Mouse (Mus musculus): ENCODE data around the gene Adamtsl4. TPM values are rescaled to one million over a fixed set of nuclear protein-coding genes. Genes with fewer than 3 reads are reported as not detected.

The Adamtsl4 gene
- polyA plus RNA-seq, 1 experiment from 2014 or later = 0.74 TPM

DNA sequence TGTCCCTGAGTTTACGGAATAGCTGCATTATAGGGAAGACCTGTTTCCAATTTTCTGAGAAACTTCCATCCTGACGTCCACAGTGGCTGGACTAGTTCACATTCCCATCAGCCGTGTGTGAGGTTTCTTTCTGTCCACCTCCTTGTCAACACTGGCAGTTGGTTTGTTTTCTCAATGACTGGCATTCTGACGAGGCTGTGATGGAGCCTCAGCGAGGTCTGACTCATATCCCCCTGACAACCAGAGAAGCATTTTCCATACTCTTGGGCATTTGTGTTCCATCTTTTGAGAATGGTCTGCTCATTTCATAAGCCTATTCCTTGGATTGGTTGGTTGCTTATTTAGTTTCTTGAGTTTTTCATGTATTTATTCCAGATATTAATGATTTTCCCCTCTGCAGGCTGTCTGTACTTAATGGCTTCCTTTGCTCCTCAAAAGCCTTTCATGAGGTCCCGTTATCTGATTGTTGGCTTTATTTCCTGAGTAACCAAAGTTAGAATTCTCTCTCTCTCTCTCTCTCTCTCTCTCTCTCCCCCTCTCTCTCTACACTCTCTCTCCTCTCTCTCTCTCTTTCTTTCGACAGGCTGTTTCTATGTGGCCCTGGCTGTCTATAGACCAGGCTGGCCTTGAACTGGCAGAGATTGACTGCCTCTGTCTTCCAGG is 39.1 kb upstream of the Adamtsl4 start:
- no peak for ATAC-seq (ENCODE audit: low read depth)
- WGBS (ENCODE audit: insufficient replicate concordance) = 48% methylated on average over 7 of the region's 7 CpGs

DNA sequence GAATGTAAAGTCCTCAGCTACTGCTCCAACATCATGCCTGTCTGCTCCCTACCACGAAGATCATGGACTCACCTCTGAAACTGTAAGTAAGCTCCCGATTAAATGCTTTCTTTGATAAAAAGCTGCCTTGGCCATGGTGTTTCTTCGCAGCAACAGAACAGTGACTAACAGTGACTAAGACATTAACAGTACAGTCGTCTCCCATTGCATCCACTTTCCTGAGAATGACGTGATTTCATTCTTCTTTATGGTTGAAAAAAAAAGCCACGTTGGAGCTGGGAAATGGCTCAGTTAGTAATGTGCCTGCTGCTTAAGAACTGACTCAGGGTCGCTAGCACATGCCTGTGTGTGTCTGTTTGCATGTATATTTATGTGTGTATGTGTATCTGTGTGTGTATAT is 38.1 kb upstream of the Adamtsl4 start:
- Histone ChIP-seq H3K4me3 (ENCODE audit: low read depth, low read length) (no peak overlapping the region), H3K27me3 (ENCODE audit: control insufficient read depth, insufficient read depth, low read depth, low read length) (no peaks in the 10 kb centered on the region), H3K4me2 (ENCODE audit: low read depth, low read length) (no peak overlapping the region), H3K9ac (ENCODE audit: low read depth, low read length) (no peak overlapping the region), H3K36me3 (ENCODE audit: control insufficient read depth, insufficient read depth) (no peaks in the 10 kb centered on the region), H3K9me3 (replicated peaks; ENCODE audit: control insufficient read depth, low read length) (no peaks in the 10 kb centered on the region), H3K27ac (ENCODE audit: low read length) (no peak overlapping the region), H3K4me1 (ENCODE audit: control insufficient read depth, low read depth, low read length) (no peaks in the 10 kb centered on the region)
- 68% methylated on average over 7 of the region's 7 CpGs for WGBS (ENCODE audit: insufficient replicate concordance)
- no peak for ATAC-seq (ENCODE audit: low read depth)

More for the DNA sequence above, 39.1 kb upstream of the Adamtsl4 start:
- H3K9me3 ChIP-seq (replicated peaks; ENCODE audit: control insufficient read depth, low read length) = no peaks in the 10 kb centered on the region
- H3K36me3 ChIP-seq (ENCODE audit: control insufficient read depth, insufficient read depth) = no peaks in the 10 kb centered on the region
- H3K27ac ChIP-seq (ENCODE audit: low read length) = no peak overlapping the region
- no peak overlapping the region for H3K4me2 ChIP-seq (ENCODE audit: low read depth, low read length)
- no peaks in the 10 kb centered on the region for H3K4me1 ChIP-seq (ENCODE audit: control insufficient read depth, low read depth, low read length)
- no peak overlapping the region for H3K9ac ChIP-seq (ENCODE audit: low read depth, low read length)
- H3K4me3 ChIP-seq (ENCODE audit: low read depth, low read length) = no peak overlapping the region
- H3K27me3 ChIP-seq (ENCODE audit: control insufficient read depth, insufficient read depth, low read depth, low read length) = no peaks in the 10 kb centered on the region

DNA sequence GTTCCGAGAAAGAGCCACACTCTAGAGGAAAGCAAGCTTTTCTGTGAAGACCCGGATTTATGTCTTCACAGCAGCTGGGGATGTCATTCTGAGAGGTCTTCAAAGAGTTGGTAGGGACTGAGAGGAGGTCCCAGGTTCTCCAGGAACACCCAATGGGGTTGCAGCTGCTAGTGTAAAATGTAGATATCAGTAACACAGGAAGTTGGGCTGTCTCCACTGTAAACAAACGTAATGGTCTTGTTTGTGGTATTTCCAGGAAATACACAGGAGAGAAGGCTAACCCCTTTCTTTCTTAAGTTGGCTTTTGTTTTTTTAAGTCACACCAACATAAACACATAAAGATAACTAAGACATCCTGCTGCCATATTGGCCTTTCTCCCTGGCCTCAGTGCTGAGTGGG is 34.7 kb upstream of the Adamtsl4 start:
- 44% methylated on average over 3 of the region's 3 CpGs for WGBS (ENCODE audit: insufficient replicate concordance)
- Histone ChIP-seq H3K27ac (ENCODE audit: low read length) (no peak overlapping the region), H3K27me3 (ENCODE audit: control insufficient read depth, insufficient read depth, low read depth, low read length) (no peaks in the 10 kb centered on the region)

DNA sequence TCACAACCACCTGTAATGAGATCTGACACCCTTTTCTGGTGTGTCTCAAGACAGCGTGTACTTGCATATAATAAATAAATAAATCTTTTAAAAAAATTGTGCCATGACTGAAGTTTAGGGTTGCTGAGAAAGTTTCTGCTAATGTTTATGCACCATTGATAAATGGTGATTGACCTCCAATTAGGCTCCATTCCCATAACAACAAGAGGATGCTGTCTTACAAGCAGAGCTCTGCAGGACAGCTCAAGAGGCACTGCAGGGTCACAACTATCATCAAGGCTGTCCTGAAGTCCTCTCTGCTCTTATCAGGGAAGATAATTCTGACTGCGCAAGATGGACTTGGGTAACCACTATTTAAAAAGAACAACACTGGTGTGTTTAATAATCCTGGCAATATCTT is 30.4 kb upstream of the Adamtsl4 start:
- no peaks in the 10 kb centered on the region for H3K27me3 ChIP-seq (ENCODE audit: control insufficient read depth, insufficient read depth, low read depth, low read length)
- no peak for ATAC-seq (ENCODE audit: low read depth)
- no peak overlapping the region for H3K4me3 ChIP-seq (ENCODE audit: low read depth, low read length)
- H3K4me2 ChIP-seq (ENCODE audit: low read depth, low read length) = no peak overlapping the region
- no peaks in the 10 kb centered on the region for H3K36me3 ChIP-seq (ENCODE audit: control insufficient read depth, insufficient read depth)
- H3K9ac ChIP-seq (ENCODE audit: low read depth, low read length) = no peak overlapping the region
- WGBS (ENCODE audit: insufficient replicate concordance) = 61% methylated on average over 2 of the region's 2 CpGs
- H3K9me3 ChIP-seq (replicated peaks; ENCODE audit: control insufficient read depth, low read length) = no peaks in the 10 kb centered on the region
- no peaks in the 10 kb centered on the region for H3K4me1 ChIP-seq (ENCODE audit: control insufficient read depth, low read depth, low read length)
- H3K27ac ChIP-seq (ENCODE audit: low read length) = no peak overlapping the region

More for the DNA sequence above, 34.7 kb upstream of the Adamtsl4 start:
- Histone ChIP-seq H3K36me3 (ENCODE audit: control insufficient read depth, insufficient read depth) (no peaks in the 10 kb centered on the region), H3K9me3 (replicated peaks; ENCODE audit: control insufficient read depth, low read length) (no peaks in the 10 kb centered on the region), H3K9ac (ENCODE audit: low read depth, low read length) (no peak overlapping the region), H3K4me3 (ENCODE audit: low read depth, low read length) (no peak overlapping the region), H3K4me2 (ENCODE audit: low read depth, low read length) (no peak overlapping the region), H3K4me1 (ENCODE audit: control insufficient read depth, low read depth, low read length) (no peaks in the 10 kb centered on the region)
- ATAC-seq (ENCODE audit: low read depth) = no peak

DNA sequence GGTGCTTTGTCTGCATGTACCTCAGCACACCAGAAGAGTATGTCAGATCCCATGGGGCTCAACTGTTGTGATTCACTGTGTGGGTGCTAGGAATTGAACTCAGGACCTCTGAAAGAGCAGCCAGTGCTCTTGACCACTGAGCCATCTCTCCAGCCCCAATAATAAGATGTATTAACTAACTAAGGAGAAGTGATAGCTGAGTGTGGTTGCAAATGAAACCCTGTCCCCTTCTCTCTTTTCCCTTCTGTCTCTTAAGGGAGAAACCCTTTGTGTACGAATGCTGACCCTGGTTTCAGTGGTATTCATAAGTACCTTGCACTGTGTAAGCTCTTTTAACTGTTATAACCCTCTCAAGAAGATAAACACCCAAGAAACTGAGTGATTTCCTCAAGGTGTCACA is 28.4 kb upstream of the Adamtsl4 start:
- no peak for ATAC-seq (ENCODE audit: low read depth)
- no peak overlapping the region for H3K9ac ChIP-seq (ENCODE audit: low read depth, low read length)
- no peaks in the 10 kb centered on the region for H3K36me3 ChIP-seq (ENCODE audit: control insufficient read depth, insufficient read depth)
- no peaks in the 10 kb centered on the region for H3K4me1 ChIP-seq (ENCODE audit: control insufficient read depth, low read depth, low read length)
- no peak overlapping the region for H3K4me2 ChIP-seq (ENCODE audit: low read depth, low read length)
- H3K9me3 ChIP-seq (replicated peaks; ENCODE audit: control insufficient read depth, low read length) = no peaks in the 10 kb centered on the region
- H3K4me3 ChIP-seq (ENCODE audit: low read depth, low read length) = no peak overlapping the region
- no peak overlapping the region for H3K27ac ChIP-seq (ENCODE audit: low read length)
- WGBS (ENCODE audit: insufficient replicate concordance) = 74% methylated on average over 1 of the region's 1 CpGs
- H3K27me3 ChIP-seq (ENCODE audit: control insufficient read depth, insufficient read depth, low read depth, low read length) = no peaks in the 10 kb centered on the region

DNA sequence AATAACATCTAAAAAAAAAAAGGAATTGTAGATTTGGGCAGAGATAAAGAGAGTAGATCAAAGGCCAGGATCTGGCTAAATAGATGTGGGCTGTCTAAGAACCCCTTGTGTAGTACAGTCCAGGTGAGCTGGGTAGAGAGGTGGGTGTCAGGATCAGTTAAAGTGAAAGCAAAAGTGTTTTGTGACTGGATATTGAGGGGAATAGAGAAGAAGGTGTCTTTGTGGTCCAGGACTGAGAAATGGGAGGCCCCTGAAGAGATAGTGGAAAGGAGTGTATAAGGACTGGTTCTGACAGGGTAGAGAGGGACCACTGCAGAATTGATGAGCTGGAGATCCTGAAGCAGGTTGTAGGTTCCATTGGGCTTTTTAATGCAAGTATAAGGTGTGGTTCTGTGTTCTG is 22.2 kb upstream of the Adamtsl4 start:
- Histone ChIP-seq H3K4me1 (ENCODE audit: control insufficient read depth, low read depth, low read length) (no peaks in the 10 kb centered on the region), H3K4me2 (ENCODE audit: low read depth, low read length) (no peak overlapping the region), H3K27ac (ENCODE audit: low read length) (no peak overlapping the region), H3K9ac (ENCODE audit: low read depth, low read length) (no peak overlapping the region), H3K9me3 (replicated peaks; ENCODE audit: control insufficient read depth, low read length) (no peaks in the 10 kb centered on the region), H3K4me3 (ENCODE audit: low read depth, low read length) (no peak overlapping the region), H3K27me3 (ENCODE audit: control insufficient read depth, insufficient read depth, low read depth, low read length) (no peaks in the 10 kb centered on the region), H3K36me3 (ENCODE audit: control insufficient read depth, insufficient read depth) (no peaks in the 10 kb centered on the region)
- no peak for ATAC-seq (ENCODE audit: low read depth)

DNA sequence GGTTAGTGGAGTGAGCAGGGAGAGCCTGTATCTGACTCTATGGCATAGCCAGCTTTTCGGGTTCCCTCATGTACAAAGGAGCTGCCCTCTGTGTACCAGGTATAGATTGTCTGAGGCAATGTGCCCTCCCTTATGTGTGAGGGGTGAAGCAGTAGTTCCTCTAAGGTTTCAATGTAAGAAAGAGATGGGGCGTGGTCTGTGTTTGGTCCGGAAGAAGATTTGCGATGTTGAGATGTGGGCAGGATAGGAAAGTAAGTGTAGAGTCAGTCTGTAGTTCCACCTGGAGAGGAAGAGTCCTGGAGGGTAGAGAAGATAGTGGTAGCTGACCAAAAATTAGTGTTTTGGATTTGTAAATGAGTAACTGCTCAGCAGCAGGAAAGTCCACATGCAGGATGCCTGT is 21.3 kb upstream of the Adamtsl4 start:
- H3K4me1 ChIP-seq (ENCODE audit: control insufficient read depth, low read depth, low read length) = no peaks in the 10 kb centered on the region
- no peak for ATAC-seq (ENCODE audit: low read depth)
- H3K9me3 ChIP-seq (replicated peaks; ENCODE audit: control insufficient read depth, low read length) = no peaks in the 10 kb centered on the region
- no peak overlapping the region for H3K4me3 ChIP-seq (ENCODE audit: low read depth, low read length)
- H3K4me2 ChIP-seq (ENCODE audit: low read depth, low read length) = no peak overlapping the region
- no peak overlapping the region for H3K9ac ChIP-seq (ENCODE audit: low read depth, low read length)
- no peak overlapping the region for H3K27ac ChIP-seq (ENCODE audit: low read length)
- no peaks in the 10 kb centered on the region for H3K36me3 ChIP-seq (ENCODE audit: control insufficient read depth, insufficient read depth)
- WGBS (ENCODE audit: insufficient replicate concordance) = 66% methylated on average over 4 of the region's 4 CpGs
- H3K27me3 ChIP-seq (ENCODE audit: control insufficient read depth, insufficient read depth, low read depth, low read length) = no peaks in the 10 kb centered on the region

DNA sequence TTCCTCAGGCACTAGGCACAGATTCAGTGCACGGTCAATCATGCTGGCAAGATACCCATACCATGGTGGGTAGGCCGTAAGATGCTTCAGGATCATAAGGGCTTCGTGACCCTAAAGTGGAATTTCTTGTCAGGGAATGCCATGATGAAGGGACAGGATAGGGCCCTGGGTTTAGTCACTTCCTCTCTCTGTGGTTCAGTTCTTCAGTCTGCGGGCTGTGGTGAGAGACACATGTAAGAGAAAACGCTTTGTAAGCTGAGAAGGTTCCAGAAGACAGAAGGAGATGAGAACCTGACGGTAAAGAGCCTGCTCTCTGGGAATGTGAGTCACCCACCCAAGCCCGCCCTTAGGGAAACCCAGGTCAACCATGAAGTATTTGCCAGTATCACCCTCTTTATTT is 19.8 kb upstream of the Adamtsl4 start:
- no peaks in the 10 kb centered on the region for H3K9me3 ChIP-seq (replicated peaks; ENCODE audit: control insufficient read depth, low read length)
- no peak overlapping the region for H3K27ac ChIP-seq (ENCODE audit: low read length)
- no peak overlapping the region for H3K4me2 ChIP-seq (ENCODE audit: low read depth, low read length)
- H3K4me1 ChIP-seq (ENCODE audit: control insufficient read depth, low read depth, low read length) = no peaks in the 10 kb centered on the region
- no peak overlapping the region for H3K9ac ChIP-seq (ENCODE audit: low read depth, low read length)
- 40% methylated on average over 7 of the region's 7 CpGs for WGBS (ENCODE audit: insufficient replicate concordance)
- no peak for ATAC-seq (ENCODE audit: low read depth)
- no peaks in the 10 kb centered on the region for H3K36me3 ChIP-seq (ENCODE audit: control insufficient read depth, insufficient read depth)
- no peaks in the 10 kb centered on the region for H3K27me3 ChIP-seq (ENCODE audit: control insufficient read depth, insufficient read depth, low read depth, low read length)
- no peak overlapping the region for H3K4me3 ChIP-seq (ENCODE audit: low read depth, low read length)

DNA sequence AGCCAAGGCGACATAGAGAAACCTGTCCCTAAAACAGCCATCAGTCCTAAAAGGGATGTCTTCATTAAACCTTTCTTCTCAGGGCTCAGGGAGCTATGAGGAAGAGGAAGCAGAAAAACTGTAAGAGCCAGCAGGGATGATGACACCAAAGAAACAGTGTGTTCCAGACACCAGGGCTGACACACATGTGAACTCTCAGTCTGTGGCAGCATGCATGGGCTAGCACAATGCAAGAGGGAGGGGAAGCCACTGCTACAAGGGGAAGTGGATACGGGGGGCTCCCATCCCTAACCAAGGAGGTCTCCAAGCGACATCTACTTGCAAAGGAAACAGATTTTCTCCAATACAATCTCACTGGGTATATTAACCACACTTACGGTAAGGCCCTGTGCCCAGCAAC is 18.6 kb upstream of the Adamtsl4 start:
- Histone ChIP-seq H3K27ac (ENCODE audit: low read length) (no peak overlapping the region), H3K9me3 (replicated peaks; ENCODE audit: control insufficient read depth, low read length) (no peaks in the 10 kb centered on the region), H3K4me1 (ENCODE audit: control insufficient read depth, low read depth, low read length) (peaks cover 6% of the 10 kb centered on the region), H3K36me3 (ENCODE audit: control insufficient read depth, insufficient read depth) (no peaks in the 10 kb centered on the region), H3K4me3 (ENCODE audit: low read depth, low read length) (no peak overlapping the region), H3K9ac (ENCODE audit: low read depth, low read length) (no peak overlapping the region), H3K4me2 (ENCODE audit: low read depth, low read length) (no peak overlapping the region), H3K27me3 (ENCODE audit: control insufficient read depth, insufficient read depth, low read depth, low read length) (no peaks in the 10 kb centered on the region)
- no peak; the same call in 1 of the 2 replicates for ATAC-seq (ENCODE audit: low read depth)
- 50% methylated on average over 4 of the region's 4 CpGs for WGBS (ENCODE audit: insufficient replicate concordance)
